Mouse (Mus musculus) lung, embryonic 16.5 days (tissue): Measurements from ENCODE around the gene Cables2. TPM values are rescaled to one million over a fixed set of nuclear protein-coding genes. Genes with fewer than 3 reads are reported as not detected.

Experiments used
- ATAC-seq: fragments of 200-750 bp; cut with Nextera tagmentation; 2 replicates; pipeline ENCODE4 v1.8.0; 2017; ENCODE audit warnings: low read depth, mild to moderate bottlenecking, moderate library complexity
- H3K27ac ChIP-seq: fragments of 300-500 bp; sonication (generic); 2 replicates; pipeline ENCODE4 v1.5.1; 2014; ENCODE audit warnings: mild to moderate bottlenecking, control low read depth, low read length
- H3K27me3 ChIP-seq: fragments of 300-500 bp; sonication (generic); 2 replicates; pipeline ENCODE4 v1.6.1; 2014; ENCODE audit warnings: low read depth, low read length, mixed read lengths; ENCODE audit not compliant: control insufficient read depth, insufficient read depth
- H3K36me3 ChIP-seq: fragments of 300-500 bp; sonication (generic); 2 replicates; pipeline ENCODE4 v1.6.1; 2014; ENCODE audit warnings: low read length; ENCODE audit not compliant: control insufficient read depth, insufficient read depth
- H3K4me1 ChIP-seq: fragments of 300-500 bp; sonication (generic); replicated peaks from 2 replicates; pipeline ENCODE4 v1.6.1; 2014; ENCODE audit warnings: low read length, mixed read lengths; ENCODE audit not compliant: control insufficient read depth, insufficient read depth
- H3K4me2 ChIP-seq: fragments of 300-500 bp; sonication (generic); 2 replicates; pipeline ENCODE4 v1.6.1; 2014; ENCODE audit warnings: low read depth, low read length, control low read depth
- H3K4me3 ChIP-seq: fragments of 300-500 bp; sonication (generic); 2 replicates; pipeline ENCODE4 v1.5.1; 2014; ENCODE audit warnings: mild to moderate bottlenecking, low read length, control low read depth
- H3K9ac ChIP-seq: fragments of 300-500 bp; sonication (generic); 2 replicates; pipeline ENCODE4 v1.6.1; 2014; ENCODE audit warnings: low read length, control low read depth
- H3K9me3 ChIP-seq: fragments of 300-500 bp; sonication (generic); 2 replicates; pipeline ENCODE4 v1.6.1; 2016; ENCODE audit warnings: low read length; ENCODE audit not compliant: control insufficient read depth
- WGBS: fragments of 180-500 bp; shearing (Covaris S2); extraction: QIAGEN DNeasy Blood & Tissue Kit; methylation state at CpG from one replicate; pipeline ENCODE4 v1.1.7; 2014; 5-methylcytosine and 5-hydroxymethylcytosine counted together
- polyA plus RNA-seq: library from polyadenylated mRNA; unstranded; fragments of >200 nt; fragmentation: Nextera tagmentation; extraction: Ambion mirVana; gene quantifications from 2 replicates; pipeline ENCODE4 v1.2.1, GENCODE M21; 2015

Gene Cables2
- polyA plus RNA-seq, 1 experiment from 2014 or later: 8.4 TPM

DNA sequence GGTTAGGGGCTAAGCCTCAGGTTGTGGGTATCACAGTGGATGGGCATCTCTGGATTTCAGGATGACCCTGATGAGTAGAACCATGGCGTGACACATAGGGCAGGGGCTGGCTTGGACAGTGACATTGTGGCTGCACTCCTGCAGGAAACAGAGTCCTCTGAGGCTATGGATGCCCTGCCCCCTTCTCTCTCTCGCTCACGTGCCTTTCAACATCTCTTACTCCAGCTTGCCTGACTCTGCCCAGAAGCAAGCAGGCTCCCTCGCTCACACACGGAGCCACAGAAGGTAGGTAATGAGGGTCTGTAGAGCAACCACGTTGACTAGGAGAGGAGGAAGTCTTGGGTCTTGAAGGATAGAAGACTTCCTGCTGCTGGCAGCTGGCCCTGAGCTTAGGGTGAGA lies 17.2 kb upstream of the Cables2 start:
- Histone ChIP-seq H3K27me3 (no peaks in the 10 kb centered on the region), H3K9ac (no peak overlapping the region; the same call in 1 of the 2 replicates), H3K4me2 (no peak overlapping the region), H3K27ac (peak overlapping the region; percentile 76), H3K4me1 (peaks cover 33% of the 10 kb centered on the region), H3K36me3 (no peaks in the 10 kb centered on the region), H3K9me3 (no peaks in the 10 kb centered on the region), H3K4me3 (no peak overlapping the region)
- no peak for ATAC-seq
- 44% methylated on average over 6 of the region's 6 CpGs for WGBS

DNA sequence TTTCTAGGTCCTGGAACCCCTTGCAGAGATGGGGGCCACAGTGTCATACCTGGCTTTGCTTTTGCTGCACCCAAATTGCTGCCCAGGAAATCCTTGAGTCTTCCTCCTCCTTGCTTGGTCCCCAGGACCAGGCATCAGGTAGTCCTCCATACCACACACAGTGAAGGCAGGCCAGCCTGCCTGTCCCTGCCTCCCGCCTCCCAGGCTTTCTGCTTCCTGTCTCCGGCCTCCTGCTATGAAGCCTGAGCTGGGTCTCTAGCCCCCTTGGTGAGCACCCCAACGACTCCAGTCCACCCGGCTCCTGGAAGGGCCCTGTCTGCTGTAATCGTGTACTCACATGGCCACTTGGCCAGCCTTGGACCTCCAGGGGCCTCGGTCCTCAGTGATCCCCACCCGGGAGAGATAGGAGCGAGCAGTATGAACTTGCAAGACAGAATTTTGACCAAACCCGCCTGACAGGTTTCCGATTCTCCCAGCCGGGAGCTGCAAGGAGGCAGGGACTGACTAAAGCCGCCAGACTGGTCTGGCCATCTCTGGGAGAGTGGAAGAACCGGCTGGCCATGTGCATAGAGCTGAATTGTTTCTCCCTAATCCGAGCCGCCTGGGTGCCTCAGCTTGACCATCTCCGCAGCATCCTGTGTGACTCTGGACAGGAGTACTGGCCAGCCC lies 16.3 kb upstream of the Cables2 start, which contains the start of gene Rbbp8nl:
Rbbp8nl (minus strand) TSS at position 440 of the 669 bp plus-strand sequence.
- H3K4me1 ChIP-seq: peaks cover 33% of the 10 kb centered on the region
- H3K27ac ChIP-seq: peak within 1 kb of the TSS; percentile 95
- ATAC-seq: peak; percentile 80
- H3K27me3 ChIP-seq: no peaks in the 10 kb centered on the region
- H3K9ac ChIP-seq: peak within 1 kb of the TSS; percentile 49
- peak within 1 kb of the TSS; percentile 48 for H3K4me2 ChIP-seq
- WGBS: 37% methylated on average over 16 of the region's 16 CpGs
- peak within 1 kb of the TSS; percentile 32 for H3K4me3 ChIP-seq
- no peaks in the 10 kb centered on the region for H3K9me3 ChIP-seq
- no peaks in the 10 kb centered on the region for H3K36me3 ChIP-seq

DNA sequence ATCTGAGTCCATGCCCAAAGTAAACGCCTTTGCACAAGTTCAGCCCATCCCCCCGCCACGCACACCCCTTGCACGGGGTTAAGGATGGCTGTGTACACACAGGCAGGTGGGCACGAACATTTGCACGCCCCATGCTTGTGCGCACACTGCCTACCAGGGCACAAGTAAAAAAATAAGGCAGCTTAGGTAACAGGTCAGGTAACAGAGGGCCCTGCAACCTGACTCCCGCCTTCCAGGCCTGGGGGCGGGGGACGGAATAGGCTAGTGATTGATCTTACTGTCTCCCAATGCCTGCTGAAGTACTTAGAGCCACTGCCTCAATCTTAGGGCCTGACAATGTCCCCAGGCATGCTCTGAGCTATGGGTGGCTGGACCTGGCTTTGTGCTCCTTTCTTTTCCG lies 15.7 kb upstream of the Cables2 start:
- peak; percentile 16; the same call in 1 of the 2 replicates for ATAC-seq
- Histone ChIP-seq H3K9ac (peak overlapping the region; percentile 49), H3K27ac (peak overlapping the region; percentile 95), H3K4me1 (peaks cover 33% of the 10 kb centered on the region), H3K36me3 (no peaks in the 10 kb centered on the region), H3K27me3 (no peaks in the 10 kb centered on the region), H3K4me2 (peak overlapping the region; percentile 48), H3K9me3 (no peaks in the 10 kb centered on the region), H3K4me3 (peak overlapping the region; percentile 32)
- WGBS: 38% methylated on average over 11 of the region's 11 CpGs

DNA sequence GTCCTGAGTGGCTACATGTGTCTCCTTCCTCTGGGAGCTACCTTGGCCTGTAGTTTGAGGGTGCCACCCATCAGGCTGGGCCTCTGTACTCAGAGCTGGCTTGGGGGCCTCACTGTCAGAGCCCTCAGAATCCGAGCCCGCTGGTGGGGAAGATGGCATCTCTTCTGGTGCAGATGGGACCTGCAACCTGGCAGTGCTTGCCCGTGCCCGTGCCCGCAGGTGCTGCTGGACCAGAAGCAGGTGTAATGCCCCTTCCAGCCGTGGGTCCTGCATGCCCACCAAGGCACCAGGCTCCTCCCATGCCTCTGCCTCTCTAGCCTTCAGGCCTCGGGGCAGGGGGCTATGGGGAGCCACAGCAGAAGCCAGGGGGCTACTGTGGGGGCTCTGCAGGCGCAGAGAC lies 6.0 kb upstream of the Cables2 start:
- Histone ChIP-seq H3K36me3 (no peaks in the 10 kb centered on the region), H3K4me3 (no peak overlapping the region), H3K9ac (no peak overlapping the region), H3K27ac (no peak overlapping the region), H3K27me3 (no peaks in the 10 kb centered on the region), H3K4me2 (no peak overlapping the region), H3K9me3 (no peaks in the 10 kb centered on the region), H3K4me1 (peaks cover 18% of the 10 kb centered on the region)
- ATAC-seq: no peak
- 83% methylated on average over 8 of the region's 8 CpGs for WGBS

DNA sequence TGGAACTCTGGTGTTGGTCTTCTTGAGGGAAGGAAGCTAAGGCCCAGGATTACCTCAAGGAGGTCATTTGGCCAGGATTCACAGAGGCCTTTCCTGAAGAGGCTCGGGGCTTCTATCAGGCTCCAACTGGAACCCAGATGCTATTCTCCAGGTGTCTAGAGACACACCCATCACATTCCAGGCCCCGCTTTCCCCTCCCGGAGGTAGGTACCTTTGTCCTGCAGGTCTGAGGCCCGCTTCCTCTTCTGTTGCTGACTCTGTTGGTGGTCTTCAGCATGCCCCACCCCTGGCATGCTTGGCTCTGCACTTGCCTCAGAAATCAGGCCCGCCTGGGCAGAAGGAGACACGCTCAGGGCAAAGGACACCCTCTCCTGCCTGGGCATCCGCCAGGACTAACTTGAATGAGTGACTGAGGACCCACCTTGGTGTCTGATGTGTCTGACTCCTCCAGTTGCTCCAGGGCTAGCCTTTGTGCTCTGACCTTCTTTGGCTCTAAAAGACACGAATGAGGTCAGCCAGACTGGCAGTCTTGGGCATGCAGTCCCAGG lies 4.6 kb upstream of the Cables2 start:
- H3K4me1 ChIP-seq: peaks cover 22% of the 10 kb centered on the region
- H3K27ac ChIP-seq: peak overlapping the region; percentile 82; the same call in 1 of the 2 replicates
- H3K4me3 ChIP-seq: no peak overlapping the region
- no peaks in the 10 kb centered on the region for H3K27me3 ChIP-seq
- WGBS: 54% methylated on average over 8 of the region's 8 CpGs
- ATAC-seq: no peak
- H3K36me3 ChIP-seq: no peaks in the 10 kb centered on the region
- H3K9ac ChIP-seq: no peak overlapping the region
- H3K4me2 ChIP-seq: no peak overlapping the region
- H3K9me3 ChIP-seq: no peaks in the 10 kb centered on the region

DNA sequence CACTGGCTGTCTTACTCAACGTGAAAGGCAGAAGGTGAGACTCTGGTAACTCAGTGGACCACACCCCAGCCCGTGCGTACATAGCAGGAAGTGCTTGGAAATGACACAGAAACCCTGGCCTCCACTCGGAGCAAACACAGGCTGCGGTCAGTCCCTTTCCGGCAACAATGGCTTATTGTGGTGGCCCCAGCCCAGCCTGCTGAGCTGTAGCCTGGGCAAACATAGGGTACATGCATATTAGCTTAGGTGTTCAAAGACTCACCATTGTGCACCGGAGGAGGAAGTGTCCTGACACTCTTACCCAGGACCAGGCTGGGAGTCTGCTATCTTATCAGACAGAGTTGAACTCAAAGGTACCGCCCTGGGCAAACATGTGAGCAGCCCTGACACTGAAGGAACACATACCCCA lies 3.6 kb upstream of the Cables2 start:
- Histone ChIP-seq H3K27ac (peak overlapping the region; percentile 82), H3K27me3 (no peaks in the 10 kb centered on the region), H3K9me3 (no peaks in the 10 kb centered on the region), H3K36me3 (no peaks in the 10 kb centered on the region), H3K4me1 (peaks cover 31% of the 10 kb centered on the region), H3K4me2 (no peak overlapping the region), H3K4me3 (no peak overlapping the region), H3K9ac (peak overlapping the region; percentile 35)
- 34% methylated on average over 8 of the region's 8 CpGs for WGBS
- no peak for ATAC-seq

DNA sequence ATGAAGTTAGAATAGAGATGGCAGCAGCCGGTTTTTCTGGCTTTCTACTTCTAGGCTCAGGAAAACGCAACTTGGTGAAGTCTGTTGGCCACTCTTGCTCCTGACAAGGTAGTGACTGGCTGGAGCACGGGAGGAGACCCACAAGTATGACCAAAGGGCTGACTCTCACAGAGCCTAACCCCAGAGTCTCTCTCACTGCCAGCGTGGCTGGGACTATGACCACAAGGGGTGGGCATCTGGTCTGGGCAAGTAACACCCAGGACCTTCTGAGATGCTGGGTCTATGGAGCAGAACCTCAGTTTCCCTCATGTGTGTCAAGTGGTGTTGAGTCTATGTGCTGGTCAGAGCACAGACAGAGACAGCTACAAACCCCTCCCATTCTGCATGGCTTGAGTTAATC lies 3.1 kb upstream of the Cables2 start:
- peak overlapping the region; percentile 29; the same call in 1 of the 2 replicates for H3K9ac ChIP-seq
- no peak overlapping the region for H3K4me3 ChIP-seq
- peaks cover 32% of the 10 kb centered on the region for H3K4me1 ChIP-seq
- peak overlapping the region; percentile 40 for H3K4me2 ChIP-seq
- no peaks in the 10 kb centered on the region for H3K36me3 ChIP-seq
- no peaks in the 10 kb centered on the region for H3K9me3 ChIP-seq
- H3K27ac ChIP-seq: peak overlapping the region; percentile 82
- no peak for ATAC-seq
- WGBS: 25% methylated on average over 4 of the region's 4 CpGs
- H3K27me3 ChIP-seq: no peaks in the 10 kb centered on the region

DNA sequence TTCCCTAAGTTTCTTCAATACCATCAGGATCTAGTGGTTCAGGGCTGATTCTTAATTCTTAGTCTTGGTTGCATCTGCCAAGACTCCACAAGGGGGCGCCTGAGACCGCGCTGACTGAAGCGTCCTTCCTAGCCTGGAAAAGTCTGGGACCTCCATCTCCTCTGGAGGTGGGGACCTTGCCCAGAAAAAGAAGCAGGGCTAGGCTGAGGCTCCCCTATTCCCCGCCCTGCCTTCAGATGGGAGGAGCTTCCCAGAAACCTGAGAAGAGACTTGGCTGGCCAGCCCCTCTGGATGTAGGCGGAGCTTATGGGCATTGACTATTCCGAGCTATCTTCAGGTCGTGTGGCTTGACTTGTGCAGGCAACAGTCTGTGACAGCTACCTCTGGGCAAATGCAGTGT lies 2.5 kb upstream of the Cables2 start:
- Histone ChIP-seq H3K4me3 (peak overlapping the region; percentile 9; the same call in 1 of the 2 replicates), H3K36me3 (no peaks in the 10 kb centered on the region), H3K9ac (0 out of 2 replicates have a peak overlapping the region, but pooled peaks have one; percentile 29), H3K4me1 (peaks cover 32% of the 10 kb centered on the region), H3K27ac (peak overlapping the region; percentile 82), H3K27me3 (no peaks in the 10 kb centered on the region), H3K4me2 (peak overlapping the region; percentile 40), H3K9me3 (no peaks in the 10 kb centered on the region)
- ATAC-seq: peak; percentile 74
- WGBS: under 1% methylated on average over 8 of the region's 8 CpGs

DNA sequence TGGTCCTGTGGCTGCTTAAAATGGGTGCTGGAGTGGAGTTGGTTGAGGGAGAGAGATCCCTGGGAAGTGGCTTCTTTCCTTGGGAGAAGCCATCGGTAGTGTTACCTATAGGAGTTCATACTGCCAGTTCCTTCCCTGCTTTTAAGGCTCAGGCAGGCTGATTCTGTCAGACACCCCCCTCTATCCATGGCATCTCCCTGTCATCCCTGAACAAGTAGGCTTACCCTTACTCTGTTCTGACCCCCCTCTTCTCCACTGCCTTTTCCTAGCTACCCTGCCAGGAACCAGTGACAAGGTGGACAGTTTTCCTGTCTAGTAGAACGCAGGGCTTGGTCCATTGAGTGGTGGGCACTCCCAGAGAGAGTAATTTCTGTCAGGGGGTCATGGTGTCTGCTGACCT lies 1.2 kb upstream of the Cables2 start:
- Histone ChIP-seq H3K9me3 (no peaks in the 10 kb centered on the region), H3K9ac (no peak overlapping the region), H3K27me3 (no peaks in the 10 kb centered on the region), H3K4me1 (peaks cover 34% of the 10 kb centered on the region), H3K4me3 (no peak overlapping the region), H3K4me2 (no peak overlapping the region), H3K36me3 (no peaks in the 10 kb centered on the region), H3K27ac (no peak overlapping the region)
- 79% methylated on average over 2 of the region's 2 CpGs for WGBS
- no peak for ATAC-seq
